Mouse (Mus musculus) ES-E14 (cell line): ENCODE results near the gene Nucb1.

Source experiments
- CHD2 ChIP-seq: IDR thresholded peaks from 2 replicates; pipeline ENCODE4 v1.6.1; 2014; ENCODE audit warnings: mild to moderate bottlenecking, low read depth, low read length, inconsistent platforms
- HCFC1 ChIP-seq: IDR thresholded peaks from 2 replicates; pipeline ENCODE4 v1.6.1; 2012; ENCODE audit warnings: low read length, inconsistent platforms, borderline replicate concordance; ENCODE audit not compliant: insufficient read depth
- MAFK ChIP-seq: IDR thresholded peaks from 2 replicates; pipeline ENCODE4 v1.6.1; 2014; ENCODE audit warnings: mild to moderate bottlenecking, low read depth, low read length, inconsistent platforms; ENCODE audit not compliant: insufficient read depth
- ZC3H11A ChIP-seq: IDR thresholded peaks from 2 replicates; pipeline ENCODE4 v1.6.1; 2012; ENCODE audit warnings: low read depth, mild to moderate bottlenecking, inconsistent platforms, low read length, borderline replicate concordance
- ZNF384 ChIP-seq: IDR thresholded peaks from 2 replicates; pipeline ENCODE4 v1.6.1; 2012; ENCODE audit warnings: low read depth, low read length, inconsistent platforms

DNA sequence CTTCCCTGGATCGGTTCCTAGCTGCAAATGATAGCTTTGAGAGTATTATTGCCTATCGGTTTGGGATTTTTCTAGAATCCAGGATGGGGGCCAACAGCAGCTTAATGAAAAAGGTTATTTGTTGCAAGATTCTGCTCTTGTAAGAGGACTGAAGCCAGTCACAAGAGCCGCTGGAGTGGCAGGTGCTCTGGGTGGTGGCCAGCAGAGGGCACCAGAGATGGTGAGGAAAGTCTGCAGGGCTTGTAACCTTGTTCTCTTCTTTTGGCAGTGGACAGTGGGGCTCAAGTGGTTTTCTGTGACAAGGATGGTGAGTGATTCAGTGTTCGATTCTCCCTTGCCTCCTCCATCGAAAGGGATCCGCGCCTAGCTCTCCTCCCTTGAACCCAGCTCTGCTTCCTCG, 45.6 kb upstream of the Nucb1 start:
- no peak for TF ChIP-seq CHD2
- no peak for TF ChIP-seq HCFC1
- TF ChIP-seq ZNF384: no peak
- TF ChIP-seq MAFK: no peak
- TF ChIP-seq ZC3H11A: peak; percentile 67; the same call in 1 of the 2 replicates
